Mouse (Mus musculus) left cerebral cortex, adult 8-10 months (tissue): ENCODE results near the gene Dgkb. TPM values are rescaled to one million over a fixed set of nuclear protein-coding genes. Genes with fewer than 3 reads are reported as not detected.

ENCODE experiments used
- DNase-seq, 2 experiments: peaks; one replicate each; pipeline ENCODE4 v3.0.0; 2022; ENCODE audit warnings: low spot score in 2 of 2
- total RNA-seq, 4 experiments: library from RNA; stranded (reverse); gene quantifications; 2 replicates each; pipeline ENCODE4 v1.2.4; 2022

The Dgkb gene
- total RNA-seq, 4 experiments from 2014 or later: 141 to 188 (median 162) TPM

GRCm38 (mm10) chr12:38361491-38361890 lies 544.0 kb downstream of the Dgkb start:
- no peak for DNase-seq

DNA sequence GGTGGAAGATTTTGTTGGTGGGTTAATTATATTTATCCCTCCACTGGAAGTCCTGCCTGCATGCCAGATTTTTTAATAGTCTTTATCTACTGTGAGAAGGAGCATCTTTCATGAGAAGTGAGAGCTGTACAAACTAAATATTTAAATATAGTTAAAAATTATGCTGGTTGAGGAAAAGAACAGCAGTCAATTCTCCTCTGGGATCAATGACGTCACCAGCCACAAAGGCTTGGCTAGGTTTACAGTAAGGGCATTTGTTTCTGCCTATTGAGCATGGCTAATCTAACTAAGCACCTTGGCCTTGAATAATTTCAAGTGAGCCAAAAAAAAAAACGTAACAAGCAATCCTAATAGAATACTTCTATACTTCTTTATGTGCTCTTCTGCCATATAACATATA lies 554.1 kb downstream of the Dgkb start:
- no peak for DNase-seq

DNA sequence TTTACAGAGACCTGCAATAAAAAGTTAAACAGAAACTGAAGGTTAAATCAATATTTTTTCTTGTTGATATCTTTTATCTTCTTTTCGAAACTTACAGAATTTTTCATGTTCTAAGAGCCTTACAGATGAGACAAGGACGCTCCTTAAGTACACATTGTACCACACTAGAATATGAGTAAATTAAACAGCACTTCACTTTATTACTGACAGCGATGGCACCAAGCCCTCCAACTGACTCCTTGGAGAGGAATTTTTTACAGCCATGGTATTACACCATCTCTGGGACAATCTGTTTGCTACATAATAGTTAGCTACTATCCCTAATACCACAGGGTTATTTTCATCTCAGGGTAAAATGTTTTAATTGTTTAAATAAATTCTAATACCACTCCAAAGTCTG lies 556.6 kb downstream of the Dgkb start:
- no peak for DNase-seq

DNA sequence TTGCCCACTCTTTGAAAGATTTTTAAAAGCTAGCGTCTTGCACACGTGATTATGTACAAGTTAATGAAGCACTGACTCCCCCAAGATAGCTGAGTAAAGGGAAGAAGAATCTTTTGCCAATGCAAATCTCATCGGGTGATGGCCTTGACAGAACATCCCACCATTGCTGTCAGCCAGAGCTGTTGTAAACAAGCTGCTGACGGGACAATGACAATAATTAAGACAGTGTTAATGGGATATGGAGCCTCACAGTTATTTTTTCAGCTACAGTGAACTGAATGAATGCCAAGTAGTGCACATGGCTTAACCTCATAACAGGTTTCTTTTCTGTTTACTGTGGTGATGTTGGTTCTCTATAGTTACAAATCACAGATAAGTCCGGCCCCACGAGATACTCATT lies 568.4 kb downstream of the Dgkb start:
- DNase-seq: no peak

DNA sequence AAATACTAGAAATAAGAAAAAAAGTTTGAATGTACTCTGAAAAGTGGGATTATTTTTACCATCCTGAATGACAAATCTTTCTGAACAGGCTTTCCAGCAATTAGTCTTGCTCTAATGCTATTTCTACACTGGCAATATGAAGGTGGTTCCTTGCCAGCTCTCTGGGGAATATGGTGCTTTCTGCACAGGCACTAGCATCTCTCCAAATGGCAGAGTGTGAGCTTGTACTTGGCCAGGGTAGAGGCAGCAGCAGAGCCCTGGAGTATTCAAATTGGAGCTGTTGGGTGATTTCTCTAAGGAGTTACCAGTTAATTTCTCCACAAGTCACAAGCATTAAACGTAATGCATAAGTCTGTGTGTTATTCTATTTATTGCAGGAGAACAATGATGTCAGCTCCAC lies 569.5 kb downstream of the Dgkb start:
- peak in 1 of 2 experiments; percentile 50 for DNase-seq

DNA sequence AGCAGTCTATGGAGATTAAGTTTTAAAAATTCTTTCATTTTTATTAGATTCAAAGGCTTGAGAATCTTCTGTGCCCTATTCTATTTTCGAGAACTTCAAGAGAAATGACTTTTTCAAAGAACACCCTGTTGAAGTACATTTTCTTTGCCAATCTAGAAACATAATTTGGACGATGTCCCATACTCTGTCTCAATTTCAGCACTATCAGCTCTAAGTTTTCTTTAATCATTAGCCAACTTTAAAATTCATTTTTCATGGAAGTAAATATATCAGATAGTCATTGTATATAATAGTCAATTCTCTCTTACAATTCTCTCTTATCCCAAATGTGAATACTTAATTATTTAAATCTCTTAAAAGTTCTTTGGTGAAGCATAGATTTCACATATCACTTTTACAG lies 570.1 kb downstream of the Dgkb start:
- DNase-seq: no peak

DNA sequence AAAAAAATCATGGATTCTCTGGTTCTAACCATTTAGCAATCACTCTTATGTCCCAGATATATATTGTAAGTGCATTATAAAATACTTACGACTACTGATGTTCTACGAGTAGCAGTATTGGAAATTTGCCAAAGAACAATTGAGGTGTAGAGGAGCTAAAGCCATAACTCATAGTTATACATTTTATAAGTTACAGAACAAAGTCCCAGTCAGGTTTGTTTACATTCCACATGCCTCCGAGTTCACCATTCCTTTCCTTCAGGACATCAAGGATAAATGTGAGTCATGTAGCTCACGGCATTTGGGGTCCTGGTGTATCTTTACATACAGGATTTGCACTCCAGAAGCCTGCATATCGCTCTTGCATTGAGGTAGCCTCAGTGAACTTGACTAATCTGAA lies 570.7 kb downstream of the Dgkb start:
- DNase-seq: no peak

DNA sequence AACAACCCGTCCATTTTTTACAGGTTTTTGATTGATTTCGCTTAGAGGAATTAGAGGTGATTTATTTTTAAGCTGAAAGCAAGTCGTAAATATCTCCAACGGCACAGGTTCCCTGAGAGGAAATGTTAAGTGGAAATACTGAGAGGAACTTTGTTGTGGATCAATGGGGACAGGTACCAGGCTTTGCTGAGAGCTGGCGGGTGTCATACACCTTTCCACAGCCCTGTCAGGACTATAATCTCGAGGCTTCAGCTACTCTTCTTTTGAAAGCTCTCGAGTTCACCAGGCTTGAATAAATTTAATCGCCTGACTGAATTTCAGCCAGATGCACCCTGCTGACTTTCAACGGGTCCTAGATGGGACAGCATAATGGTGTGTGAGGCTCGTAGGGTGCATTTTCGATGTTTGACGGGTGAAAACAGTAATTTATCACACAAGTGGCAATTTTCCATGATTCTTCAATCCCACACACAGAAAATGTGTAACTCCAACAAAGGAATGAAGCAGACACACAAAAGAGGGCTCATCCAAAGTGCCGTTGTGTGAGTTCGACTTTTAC lies 580.3 kb downstream of the Dgkb start:
- DNase-seq: no peak

DNA sequence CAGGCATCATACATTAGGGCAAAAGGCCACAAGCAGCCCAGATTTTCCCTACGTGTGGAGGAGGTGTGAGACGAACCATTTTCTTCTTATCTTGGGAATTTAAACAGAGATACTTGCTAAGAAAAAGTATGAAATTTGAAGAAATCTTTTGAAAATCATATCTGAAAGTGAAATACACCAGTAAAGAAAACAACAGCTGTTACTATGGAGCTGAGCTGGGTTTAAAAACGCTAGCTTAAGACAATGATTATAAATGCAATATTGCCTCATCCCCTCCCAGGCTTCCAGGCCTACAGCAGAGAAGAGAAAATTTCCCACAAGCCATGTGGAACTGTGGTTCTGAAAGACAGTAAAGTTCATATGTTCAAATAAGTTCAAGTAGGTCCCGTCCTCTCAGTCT lies 582.6 kb downstream of the Dgkb start:
- DNase-seq: no peak

DNA sequence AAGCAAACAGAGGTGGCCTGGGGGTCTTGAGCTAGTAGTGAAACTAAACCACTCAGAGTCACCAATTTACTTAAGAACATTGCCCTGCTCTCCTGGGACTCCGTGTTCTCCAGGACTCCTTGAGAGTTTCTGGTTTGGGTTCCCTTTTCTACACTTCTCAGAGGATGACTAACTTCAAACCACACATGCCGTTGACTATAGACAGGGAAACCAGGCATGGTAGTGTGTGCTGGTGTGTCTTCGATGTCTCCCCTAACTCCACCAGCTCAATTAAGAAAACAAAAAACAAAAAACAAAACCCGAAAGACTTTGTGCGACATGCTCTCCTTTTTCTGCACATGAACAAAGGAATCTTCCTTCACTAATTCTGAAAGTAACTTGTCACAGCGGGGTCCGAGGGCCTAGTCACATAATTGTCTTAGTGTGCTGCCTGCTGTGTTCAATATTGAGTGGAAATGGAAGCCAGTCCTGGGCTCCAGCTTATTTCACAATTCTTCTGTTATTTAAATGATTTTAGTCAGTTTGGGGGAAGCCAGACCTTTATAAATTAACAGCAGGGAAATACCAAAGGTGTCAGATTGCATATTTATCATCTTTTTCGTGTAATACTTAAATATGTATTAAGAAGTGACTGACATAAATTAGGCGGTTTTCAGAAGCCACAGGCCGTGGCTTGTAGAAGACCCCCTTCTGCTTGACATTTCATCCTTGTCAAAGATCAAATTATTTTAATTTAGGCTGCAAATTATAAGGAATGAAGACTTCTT lies 618.0 kb downstream of the Dgkb start:
- DNase-seq: no peak

DNA sequence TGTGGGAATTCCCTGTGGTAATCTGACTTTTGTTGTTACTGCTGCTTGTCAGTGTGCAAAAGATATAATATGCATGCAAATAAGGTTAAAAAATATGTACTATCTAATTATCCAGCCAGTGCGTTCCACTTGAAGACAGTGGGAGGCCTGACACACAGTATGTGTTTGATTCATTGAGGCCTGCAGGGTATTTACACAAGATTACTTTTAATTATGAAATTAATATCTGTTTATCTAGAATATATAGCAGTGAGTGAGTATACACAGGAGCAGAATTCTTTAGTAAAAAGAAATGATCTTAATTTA lies 618.6 kb downstream of the Dgkb start:
- no peak for DNase-seq

GRCm38 (mm10) chr12:38450323-38451087 lies 633.0 kb downstream of the Dgkb start:
- DNase-seq: no peak

DNA sequence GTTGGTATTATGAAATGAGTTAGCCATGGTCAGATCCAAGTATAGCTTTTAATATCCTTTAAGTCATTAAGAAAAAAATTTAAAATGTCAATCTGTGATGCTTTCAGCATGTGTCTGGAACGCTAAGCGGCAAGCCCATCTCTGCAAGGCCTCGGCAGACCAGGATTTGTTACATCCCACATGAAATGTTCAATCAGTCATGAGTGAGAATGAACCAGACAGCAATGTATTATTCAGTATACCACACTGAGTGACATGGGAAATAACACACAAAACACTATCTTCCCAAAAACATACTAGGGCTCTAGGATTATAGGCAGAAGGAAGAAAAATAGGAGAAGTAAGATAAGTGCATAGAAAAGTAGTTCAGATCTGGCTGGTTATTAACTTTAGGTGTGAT lies 634.2 kb downstream of the Dgkb start:
- DNase-seq: no peak

GRCm38 (mm10) chr12:38468191-38468590 lies 650.7 kb downstream of the Dgkb start:
- DNase-seq: no peak

- DNase-seq: no peak
These were observed 651.1 kb downstream of the Dgkb start for GRCm38 (mm10) chr12:38468605-38469004.

DNA sequence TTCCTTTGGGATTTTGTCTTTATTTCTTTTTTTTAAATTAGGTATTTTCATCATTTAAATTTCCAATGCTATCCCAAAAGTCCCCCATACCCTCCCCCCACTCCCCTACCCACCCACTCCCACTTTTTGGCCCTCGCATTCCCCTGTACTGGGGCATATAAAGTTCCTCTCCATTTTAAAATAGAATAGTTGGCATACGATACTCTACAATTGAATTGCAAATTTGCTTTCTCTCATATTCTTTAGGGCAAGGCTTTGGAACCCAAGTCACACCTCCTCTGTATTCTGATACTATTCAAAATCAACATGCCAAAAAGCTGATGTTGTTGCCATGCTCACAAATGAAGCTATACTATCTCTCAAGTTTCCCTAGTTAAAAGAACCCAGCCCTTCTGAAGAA lies 679.7 kb downstream of the Dgkb start:
- no peak for DNase-seq

- DNase-seq: no peak
These were observed 683.4 kb downstream of the Dgkb start for GRCm38 (mm10) chr12:38500931-38501330.

DNA sequence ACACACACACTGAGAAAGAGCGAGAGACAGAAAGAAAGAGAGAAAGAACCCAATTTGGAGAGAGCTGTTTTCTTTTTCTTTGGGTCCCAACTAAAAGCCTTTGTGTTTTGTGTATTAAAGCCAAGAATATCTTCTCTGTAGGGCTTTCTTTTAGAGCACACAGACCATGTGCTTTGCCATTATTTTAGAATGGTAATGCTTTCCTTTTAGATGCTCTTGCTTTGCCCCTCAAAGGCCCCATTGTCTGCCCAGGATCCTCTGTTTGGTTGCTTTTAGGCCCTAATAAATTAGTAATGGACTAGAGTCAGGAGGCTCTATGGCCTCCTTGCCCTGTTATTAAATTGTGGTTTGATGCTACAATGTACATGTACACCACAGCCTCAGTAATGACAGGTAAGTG lies 690.7 kb downstream of the Dgkb start:
- DNase-seq: no peak

DNA sequence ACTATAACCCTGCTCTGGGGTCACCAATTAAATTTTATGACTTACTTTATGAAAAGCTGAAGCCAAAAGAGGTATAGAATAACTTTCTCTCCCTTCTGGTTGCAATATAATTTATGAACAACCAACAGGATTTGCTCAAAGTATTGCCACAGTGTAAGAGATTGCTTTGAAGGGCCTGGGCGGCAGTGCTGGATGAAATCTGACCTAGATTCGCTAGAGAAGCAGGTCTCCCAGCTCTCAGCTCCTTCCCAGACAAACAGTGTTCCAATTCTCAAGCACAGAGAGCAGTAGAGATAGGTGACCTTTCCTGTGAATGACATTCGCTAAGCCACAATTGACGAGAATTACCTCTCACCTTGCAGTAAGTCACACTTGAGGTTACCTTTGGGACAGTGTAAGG lies 727.9 kb downstream of the Dgkb start:
- no peak for DNase-seq

DNA sequence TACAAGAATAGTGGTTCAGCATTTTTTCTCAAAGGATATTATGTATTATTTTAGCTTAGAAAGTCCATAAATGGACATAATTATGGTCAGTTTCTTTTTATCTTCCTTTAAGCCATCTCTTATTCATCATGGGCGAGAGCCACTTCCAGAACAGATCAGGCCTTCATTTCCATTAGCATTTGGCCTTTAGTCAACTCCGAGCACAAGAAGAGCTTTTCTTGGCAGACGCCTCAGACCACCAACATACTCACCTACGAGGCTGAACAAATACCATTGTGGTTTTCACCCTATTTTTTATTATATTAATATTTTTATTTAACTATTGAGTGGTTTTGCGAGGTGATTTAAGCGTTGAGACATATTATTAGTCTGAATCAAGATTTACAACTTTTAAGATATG lies 759.6 kb downstream of the Dgkb start:
- no peak for DNase-seq

GRCm38 (mm10) chr12:38579191-38579817 lies 761.8 kb downstream of the Dgkb start:
- no peak for DNase-seq

DNA sequence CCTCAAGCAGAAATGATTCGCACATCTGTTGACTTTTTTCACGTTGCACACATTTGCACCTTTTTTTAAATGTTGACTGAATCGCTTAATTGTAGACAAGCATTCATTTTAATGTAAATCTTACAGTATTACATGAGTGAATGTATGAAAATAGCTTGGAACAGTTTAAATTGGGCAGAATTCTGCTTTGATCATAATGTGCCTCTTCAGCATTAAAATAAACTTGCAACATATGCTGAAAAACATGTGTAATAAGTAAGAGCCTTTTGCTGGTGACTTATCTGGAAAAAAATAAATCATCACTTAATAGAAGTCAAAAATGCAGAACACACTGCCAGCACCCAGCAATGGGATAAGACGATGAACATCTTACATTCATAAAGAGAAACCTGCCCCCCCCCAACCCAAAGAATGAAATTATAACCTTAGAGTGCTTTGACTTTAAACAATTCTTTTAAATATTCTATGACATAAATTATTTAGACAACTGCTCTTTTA lies 768.9 kb downstream of the Dgkb start:
- DNase-seq: no peak
